Mouse (Mus musculus) stomach, postnatal 0 days (tissue): Measurements from ENCODE around the gene Samd10. TPM values are rescaled to one million over a fixed set of nuclear protein-coding genes. Genes with fewer than 3 reads are reported as not detected.

Experiments
- ATAC-seq: fragments of 200-750 bp; cut with Nextera tagmentation; 2 replicates; pipeline ENCODE4 v1.8.0; 2017; ENCODE audit not compliant: low FRiP score, low TSS enrichment
- DNase-seq: peaks from one replicate; pipeline ENCODE4 v3.0.0-alpha.2; 2016; ENCODE audit warnings: low spot score
- H3K27ac ChIP-seq: fragments of 300-500 bp; sonication (generic); replicated peaks from 2 replicates; pipeline ENCODE4 v1.5.1; 2014; ENCODE audit warnings: mild to moderate bottlenecking, control low read depth
- H3K27me3 ChIP-seq: fragments of 300-500 bp; sonication (generic); 2 replicates; pipeline ENCODE4 v1.6.1; 2014; ENCODE audit warnings: low read length; ENCODE audit not compliant: control insufficient read depth, insufficient read depth
- H3K36me3 ChIP-seq: fragments of 300-500 bp; sonication (generic); 2 replicates; pipeline ENCODE4 v1.6.1; 2014; ENCODE audit warnings: low read length, mixed read lengths; ENCODE audit not compliant: control insufficient read depth, insufficient read depth
- H3K4me1 ChIP-seq: fragments of 300-500 bp; sonication (generic); replicated peaks from 2 replicates; pipeline ENCODE4 v1.6.1; 2014; ENCODE audit warnings: antibody characterized with exemption; ENCODE audit not compliant: control insufficient read depth, insufficient read depth
- H3K4me2 ChIP-seq: fragments of 300-500 bp; sonication (generic); replicated peaks from 2 replicates; pipeline ENCODE4 v1.6.1; 2014; ENCODE audit warnings: low read depth, mild to moderate bottlenecking, control low read depth, moderate library complexity
- H3K4me3 ChIP-seq: fragments of 300-500 bp; sonication (generic); 2 replicates; pipeline ENCODE4 v1.5.1; 2014; ENCODE audit warnings: low read depth, low read length, control low read depth
- H3K9ac ChIP-seq: fragments of 300-500 bp; sonication (generic); 2 replicates; pipeline ENCODE4 v1.6.1; 2014; ENCODE audit warnings: mild to moderate bottlenecking, low read length, control low read depth, mixed read lengths
- H3K9me3 ChIP-seq: fragments of 300-500 bp; sonication (generic); 2 replicates; pipeline ENCODE4 v1.6.1; 2016; ENCODE audit warnings: low read length; ENCODE audit not compliant: control insufficient read depth
- CTCF ChIP-seq: IDR thresholded peaks from 2 replicates; pipeline ENCODE4 v1.5.1; 2016; ENCODE audit warnings: antibody characterized with exemption, low read depth, mild to moderate bottlenecking, moderate library complexity
- EP300 ChIP-seq: optimal IDR thresholded peaks from 2 replicates; pipeline ENCODE3; 2016; ENCODE audit warnings: antibody characterized with exemption
- WGBS: fragments of 180-500 bp; shearing (Covaris S2); extraction: QIAGEN DNeasy Blood & Tissue Kit; methylation state at CpG from one replicate; pipeline ENCODE4 v1.1.7; 2014; 5-methylcytosine and 5-hydroxymethylcytosine counted together
- polyA plus RNA-seq: library from polyadenylated mRNA; unstranded; fragments of >200 nt; fragmentation: Nextera tagmentation; extraction: Ambion mirVana; gene quantifications from 2 replicates; pipeline ENCODE4 v1.2.1, GENCODE M21; 2015

Gene Samd10
- polyA plus RNA-seq, 1 experiment from 2014 or later: 22.9 TPM

DNA sequence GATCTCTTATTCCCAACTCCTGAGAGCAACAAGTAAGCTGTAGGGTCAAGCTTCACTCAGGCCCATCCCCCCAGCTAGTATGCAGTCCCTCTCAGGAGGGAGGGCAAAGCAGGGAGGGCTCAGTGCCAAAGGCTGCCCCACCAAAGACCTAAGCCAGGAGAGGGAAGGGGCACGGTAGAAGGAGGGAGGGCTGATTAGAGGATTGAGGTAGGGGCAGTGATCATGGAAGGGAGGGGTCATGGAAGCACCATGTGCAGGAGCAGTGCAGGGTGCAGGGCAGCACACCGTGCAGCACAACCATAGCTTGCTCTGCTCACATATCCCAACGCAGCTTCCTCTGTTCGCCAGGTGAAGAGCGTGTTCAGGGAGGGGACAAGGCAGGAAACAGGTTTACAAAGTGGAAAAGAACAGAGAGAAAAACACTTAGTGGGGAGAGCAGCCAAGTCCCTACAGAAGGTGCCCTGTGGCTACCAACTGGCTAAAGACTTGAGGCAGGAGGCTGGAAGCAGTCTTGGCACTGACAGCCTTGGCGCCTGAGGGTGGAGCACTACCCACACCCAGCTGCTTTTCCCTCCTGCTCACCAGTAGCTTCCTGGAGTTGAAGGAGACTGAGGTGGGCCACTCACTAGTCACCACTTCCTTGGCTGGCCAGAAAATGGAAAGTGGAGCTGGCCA, 28.0 kb downstream of the Samd10 start:
- Histone ChIP-seq H3K27ac (no peak overlapping the region), H3K4me3 (no peak overlapping the region), H3K27me3 (no peaks in the 10 kb centered on the region), H3K4me1 (no peaks in the 10 kb centered on the region), H3K4me2 (no peak overlapping the region), H3K9me3 (no peaks in the 10 kb centered on the region), H3K9ac (no peak overlapping the region), H3K36me3 (peaks cover 15% of the 10 kb centered on the region; the same call in 1 of the 2 replicates)
- no peak for ATAC-seq
- 68% methylated on average over 6 of the region's 6 CpGs for WGBS
- DNase-seq: peak; percentile 10
- no peak for TF ChIP-seq CTCF
- no peak for TF ChIP-seq EP300

DNA sequence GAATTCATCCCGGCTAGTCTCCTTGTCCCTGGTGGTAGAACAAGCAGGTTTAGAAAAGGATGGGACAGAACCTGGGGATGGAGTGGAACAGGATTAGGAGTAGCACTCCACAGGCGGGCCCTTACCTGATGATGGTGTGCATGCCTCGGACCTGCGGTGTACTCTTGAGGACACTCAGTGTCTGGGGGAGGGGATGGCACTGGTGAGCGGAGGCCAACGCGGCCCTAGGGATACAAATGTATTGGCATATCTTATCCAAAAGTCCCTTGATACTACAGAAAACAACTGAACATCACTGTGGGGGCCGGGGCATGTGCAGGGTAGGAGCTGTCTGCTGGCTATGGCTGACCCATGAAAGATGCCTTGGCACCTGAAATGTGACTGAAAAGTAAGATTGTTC, 28.6 kb downstream of the Samd10 start:
- 90% methylated on average over 8 of the region's 8 CpGs for WGBS

DNA sequence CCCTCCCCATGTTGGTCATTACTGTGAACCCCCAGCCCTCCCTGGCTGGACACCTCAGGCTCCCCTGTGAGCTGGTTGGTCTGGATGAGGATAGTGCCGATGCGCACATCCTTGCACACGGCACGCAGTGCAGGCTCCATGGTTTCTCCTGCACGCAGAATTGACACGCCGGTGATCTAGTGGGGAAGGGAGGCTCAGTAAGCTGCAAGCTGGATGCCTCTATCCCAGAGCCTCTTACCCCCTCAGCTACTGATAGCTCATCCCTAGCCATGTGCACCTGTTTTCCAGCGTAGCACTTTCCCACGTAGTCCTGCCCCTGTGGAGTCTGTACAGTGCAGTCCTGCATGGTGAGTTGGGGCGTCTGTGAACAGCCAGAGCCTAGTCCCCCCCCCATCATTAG, 29.2 kb downstream of the Samd10 start:
- Histone ChIP-seq H3K9me3 (no peaks in the 10 kb centered on the region), H3K4me1 (no peaks in the 10 kb centered on the region), H3K4me2 (no peak overlapping the region), H3K27me3 (no peaks in the 10 kb centered on the region), H3K9ac (no peak overlapping the region), H3K36me3 (peaks cover 15% of the 10 kb centered on the region; the same call in 1 of the 2 replicates), H3K4me3 (no peak overlapping the region), H3K27ac (no peak overlapping the region)
- no peak for TF ChIP-seq CTCF
- TF ChIP-seq EP300: no peak
- ATAC-seq: no peak
- DNase-seq: peak; percentile 12
- WGBS: 92% methylated on average over 10 of the region's 10 CpGs

More for the DNA sequence above, 28.6 kb downstream of the Samd10 start:
- no peaks in the 10 kb centered on the region for H3K27me3 ChIP-seq
- ATAC-seq (no peak), DNase-seq (no peak)
- no peaks in the 10 kb centered on the region for H3K4me1 ChIP-seq
- H3K4me3 ChIP-seq: no peak overlapping the region
- H3K9ac ChIP-seq: no peak overlapping the region
- no peak overlapping the region for H3K4me2 ChIP-seq
- H3K27ac ChIP-seq: no peak overlapping the region
- peaks cover 15% of the 10 kb centered on the region; the same call in 1 of the 2 replicates for H3K36me3 ChIP-seq
- TF ChIP-seq EP300 (no peak), CTCF (no peak)
- H3K9me3 ChIP-seq: no peaks in the 10 kb centered on the region

DNA sequence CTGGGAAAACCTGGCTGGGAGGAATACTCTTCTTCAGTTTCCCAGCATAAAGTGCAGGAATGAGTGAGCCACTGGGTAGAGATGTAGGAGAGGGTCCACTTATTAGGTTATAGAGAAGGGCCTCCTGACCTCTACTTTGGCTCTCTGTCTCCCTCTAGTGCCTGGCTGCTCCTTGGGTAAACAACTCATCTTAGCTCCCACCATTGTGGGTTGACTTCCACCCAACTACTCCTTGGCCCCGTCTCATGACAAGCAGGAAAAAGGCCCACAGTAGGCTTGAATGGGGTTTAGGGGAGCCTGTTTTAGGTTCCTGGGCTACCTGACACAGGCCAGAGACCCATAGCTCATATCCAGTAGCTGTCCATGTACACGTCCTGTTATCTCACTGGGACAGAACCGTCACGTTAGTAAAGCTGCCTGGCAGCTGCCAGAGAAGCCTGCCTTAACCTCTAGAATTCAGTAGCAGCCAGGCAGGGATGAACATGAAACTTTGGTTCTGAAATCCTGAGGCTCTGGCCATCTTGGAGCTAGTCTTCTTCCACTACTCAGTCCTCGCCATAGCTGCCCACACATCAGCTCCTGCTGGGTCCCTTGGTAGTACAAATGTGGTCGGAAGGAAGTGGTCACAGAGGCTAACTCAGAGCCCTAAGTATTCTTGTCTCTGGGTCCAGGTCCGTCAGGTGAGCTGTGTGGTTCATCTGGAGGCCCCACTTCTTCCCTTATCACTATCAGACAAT, 30.6 kb downstream of the Samd10 start:
- Histone ChIP-seq H3K9me3 (no peaks in the 10 kb centered on the region), H3K4me3 (no peak overlapping the region), H3K36me3 (peaks cover 11% of the 10 kb centered on the region; the same call in 1 of the 2 replicates), H3K4me2 (no peak overlapping the region), H3K27ac (no peak overlapping the region), H3K4me1 (no peaks in the 10 kb centered on the region), H3K27me3 (no peaks in the 10 kb centered on the region), H3K9ac (no peak overlapping the region)
- peak; percentile 57 for DNase-seq
- no peak for ATAC-seq
- 70% methylated on average over 7 of the region's 7 CpGs for WGBS
- no peak for TF ChIP-seq EP300
- peak; percentile 76 for TF ChIP-seq CTCF

DNA sequence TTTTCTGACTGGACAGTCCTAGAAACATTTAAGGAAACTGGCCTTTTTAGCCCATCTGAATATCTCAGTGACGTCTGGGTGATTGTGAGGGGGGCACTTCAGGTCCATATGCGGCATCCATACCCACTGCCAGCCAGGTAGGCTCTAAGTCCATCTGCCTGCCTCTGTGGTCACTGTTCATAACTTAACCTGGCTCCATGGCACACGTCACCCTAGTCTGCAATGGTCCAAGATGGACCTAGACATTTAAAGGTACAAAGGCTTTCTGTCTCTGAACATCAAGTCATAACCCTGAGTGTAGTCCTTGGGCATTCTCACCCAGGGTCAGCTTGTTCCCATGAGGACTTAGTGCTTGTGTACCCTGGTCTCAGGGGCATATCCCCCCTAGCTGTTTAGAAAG, 31.7 kb downstream of the Samd10 start:
- no peaks in the 10 kb centered on the region for H3K9me3 ChIP-seq
- no peak overlapping the region for H3K4me2 ChIP-seq
- no peak for DNase-seq
- no peak overlapping the region for H3K27ac ChIP-seq
- ATAC-seq: no peak
- no peak overlapping the region for H3K9ac ChIP-seq
- WGBS: 91% methylated on average over 3 of the region's 3 CpGs
- no peaks in the 10 kb centered on the region for H3K27me3 ChIP-seq
- no peak overlapping the region for H3K4me3 ChIP-seq
- H3K4me1 ChIP-seq: no peaks in the 10 kb centered on the region
- H3K36me3 ChIP-seq: peaks cover 5% of the 10 kb centered on the region; the same call in 1 of the 2 replicates
- TF ChIP-seq EP300 (no peak), CTCF (no peak)

DNA sequence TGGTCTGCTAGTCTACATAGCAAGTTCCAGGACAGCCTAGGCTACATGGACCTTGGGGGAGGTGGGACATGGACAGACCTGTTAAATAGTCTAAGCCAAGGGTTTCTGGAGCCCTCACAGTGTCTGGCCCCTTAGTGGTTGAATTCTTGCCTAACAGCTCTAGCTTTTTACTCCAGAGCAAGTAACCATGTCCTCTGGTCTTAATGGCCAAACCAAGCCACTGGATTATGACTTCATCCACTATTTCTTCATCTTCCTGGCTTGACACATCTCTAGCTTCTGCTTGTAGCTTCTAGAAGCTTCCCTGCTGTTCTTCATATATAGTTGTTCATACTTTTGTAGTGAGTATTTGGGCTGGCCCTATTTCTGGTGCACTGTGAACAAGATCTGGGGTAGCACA, 45.2 kb downstream of the Samd10 start:
- Histone ChIP-seq H3K36me3 (peaks cover 14% of the 10 kb centered on the region), H3K9ac (no peak overlapping the region), H3K4me3 (no peak overlapping the region), H3K4me1 (no peaks in the 10 kb centered on the region), H3K27me3 (no peaks in the 10 kb centered on the region), H3K27ac (no peak overlapping the region), H3K4me2 (no peak overlapping the region), H3K9me3 (no peaks in the 10 kb centered on the region)
- no peak for TF ChIP-seq CTCF
- TF ChIP-seq EP300: no peak
- ATAC-seq (no peak), DNase-seq (no peak)
